Mouse (Mus musculus): ENCODE measurements around the gene 4932438A13Rik. TPM values are rescaled to one million over a fixed set of nuclear protein-coding genes. Genes with fewer than 3 reads are reported as not detected.

Gene 4932438A13Rik
- polyA plus RNA-seq, 1 experiment from 2014 or later = 32.4 TPM

DNA sequence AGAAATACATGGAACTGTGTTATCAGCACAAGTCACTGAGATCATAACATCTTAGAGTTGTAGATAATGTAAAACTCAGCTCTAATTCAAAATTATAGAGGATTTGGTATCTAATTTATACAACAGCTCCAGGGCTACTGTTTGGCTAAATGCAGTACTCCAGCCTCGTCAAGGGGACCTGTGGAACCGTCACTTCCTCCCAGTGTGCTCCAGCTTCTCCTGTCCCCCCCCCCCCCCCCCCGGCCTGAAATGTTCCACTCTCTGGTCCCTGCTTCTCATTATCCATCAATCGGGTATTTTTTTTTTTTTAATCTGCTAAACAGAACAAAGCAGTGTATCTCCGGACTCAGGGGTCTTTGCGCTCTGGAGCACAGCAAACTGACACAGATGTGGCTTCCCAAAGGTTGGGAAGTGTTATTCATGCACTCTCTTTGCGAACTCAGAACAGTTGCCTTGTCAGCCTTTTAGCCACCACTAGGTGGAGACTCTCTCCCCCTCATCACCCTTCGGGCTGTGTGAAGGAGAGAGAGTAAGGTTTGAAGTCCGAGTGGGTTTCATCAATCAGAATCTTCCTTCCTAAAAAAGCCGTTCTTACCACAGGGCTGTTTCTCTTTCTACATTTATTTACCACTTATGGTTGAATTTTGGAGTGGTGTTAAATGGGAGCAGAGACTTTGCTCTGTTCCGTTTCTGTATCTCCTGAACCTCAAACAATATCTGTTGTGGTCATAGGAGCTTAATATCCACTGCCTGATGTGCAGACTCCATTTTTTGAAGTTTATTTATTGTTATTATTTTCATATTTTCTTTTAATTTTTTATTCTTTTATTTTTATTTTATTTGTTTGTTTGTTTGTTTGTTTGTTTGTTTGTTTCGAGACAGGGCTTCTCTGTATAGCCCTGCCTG lies 22.0 kb upstream of the 4932438A13Rik start:
- 17% methylated on average over 12 of the region's 12 CpGs for WGBS
- DNase-seq (ENCODE audit: low spot score) = peak; percentile 79
- no peaks in the 10 kb centered on the region for H3K36me3 ChIP-seq
- no peak overlapping the region for H3K27ac ChIP-seq
- H3K27me3 ChIP-seq (ENCODE audit: insufficient read depth, poor library complexity, severe bottlenecking) = no peaks in the 10 kb centered on the region
- H3K9me3 ChIP-seq = no peaks in the 10 kb centered on the region
- H3K4me1 ChIP-seq = no peaks in the 10 kb centered on the region
- peak overlapping the region; percentile 40 for H3K4me3 ChIP-seq

DNA sequence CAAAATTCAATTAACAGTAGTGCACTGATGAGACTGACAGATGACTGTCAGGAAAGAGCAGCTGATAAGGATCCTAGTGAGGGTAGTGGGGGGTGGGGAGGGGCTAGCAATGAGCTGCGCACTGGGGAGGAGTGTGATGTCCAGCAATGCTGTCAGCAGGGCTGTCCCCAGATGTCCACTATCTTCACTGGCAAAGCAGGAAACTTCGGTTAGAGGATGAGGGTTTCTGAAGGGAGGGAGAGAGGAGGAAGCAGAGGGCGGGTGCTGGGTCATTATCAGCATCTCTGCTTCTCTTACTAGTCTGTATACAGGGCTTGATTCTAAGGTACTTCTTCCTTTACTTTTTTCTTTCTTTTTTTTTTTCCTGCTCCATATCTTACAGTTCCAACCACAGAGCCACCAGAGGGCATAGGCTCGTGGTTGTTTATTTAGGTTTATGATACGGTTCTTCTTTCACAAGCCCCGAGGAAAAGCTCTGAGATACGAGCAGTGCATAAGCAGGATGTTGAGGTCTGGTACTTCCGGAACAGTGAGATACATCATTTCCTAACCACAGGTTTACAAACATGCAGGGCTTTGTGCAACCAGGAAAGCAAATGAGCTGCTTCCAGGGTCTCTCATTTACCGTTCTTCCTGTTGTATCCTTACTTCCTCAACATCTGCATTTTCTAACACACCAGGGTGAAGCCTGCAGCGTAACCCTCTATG lies 9.0 kb upstream of the 4932438A13Rik start:
- WGBS = 33% methylated on average over 10 of the region's 10 CpGs
- no peaks in the 10 kb centered on the region for H3K27me3 ChIP-seq (ENCODE audit: insufficient read depth, poor library complexity, severe bottlenecking)
- H3K4me1 ChIP-seq = 0 out of 2 replicates have a peak, but pooled peaks cover 3% of the 10 kb centered on the region
- no peaks in the 10 kb centered on the region for H3K36me3 ChIP-seq
- H3K27ac ChIP-seq = no peak overlapping the region
- H3K9me3 ChIP-seq = no peaks in the 10 kb centered on the region
- no peak for DNase-seq (ENCODE audit: low spot score)
- peak overlapping the region; percentile 34 for H3K4me3 ChIP-seq

DNA sequence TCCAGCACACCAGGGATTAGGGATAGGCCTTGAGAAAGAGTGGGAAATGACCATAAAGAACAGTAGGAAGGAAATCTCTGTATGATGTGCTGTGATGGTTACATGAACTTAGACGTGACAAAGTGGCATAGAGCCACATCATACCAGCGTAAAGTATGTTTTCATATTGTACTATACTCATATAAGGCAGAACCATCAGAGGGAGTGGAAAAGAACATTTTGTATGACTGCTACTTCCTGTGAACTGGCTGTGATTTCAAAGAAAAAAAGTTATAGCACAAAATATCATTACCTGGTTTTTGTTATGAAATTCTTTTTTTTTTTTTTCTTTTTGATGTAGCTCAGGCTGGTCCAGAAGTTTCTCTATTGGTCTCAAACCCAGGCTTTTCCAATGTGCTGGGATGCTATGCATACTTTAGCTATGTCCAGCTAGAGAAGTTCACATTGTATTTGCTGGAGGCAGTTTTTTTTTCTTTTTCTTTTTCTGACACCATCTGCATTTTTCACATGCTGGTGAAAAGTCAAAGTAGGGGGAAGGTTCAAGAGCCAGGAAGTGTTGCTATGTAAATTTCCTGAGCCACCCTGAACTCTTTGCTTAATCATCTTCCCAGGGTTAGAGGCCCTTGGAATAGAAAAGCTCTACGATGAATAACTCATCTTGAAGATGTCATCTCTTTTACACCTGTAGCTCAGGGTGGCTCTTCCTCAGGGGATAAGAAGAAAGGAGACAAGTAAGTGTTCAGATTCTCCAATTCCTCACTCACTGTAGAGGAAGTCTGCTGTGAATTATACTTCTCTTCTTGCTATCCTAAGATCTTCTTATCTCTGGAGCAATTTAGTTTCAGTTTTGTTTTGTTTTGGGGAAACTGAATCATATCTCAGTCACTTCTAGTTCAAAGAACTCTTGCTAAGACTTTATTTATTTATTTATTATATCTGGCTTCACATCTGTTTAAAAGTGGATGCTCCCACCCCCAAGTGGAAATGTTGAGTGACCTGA lies 1.2 kb upstream of the 4932438A13Rik start:
- 77% methylated on average over 3 of the region's 3 CpGs for WGBS
- Histone ChIP-seq H3K4me1 (peaks cover 4% of the 10 kb centered on the region; the same call in 1 of the 2 replicates), H3K9me3 (no peaks in the 10 kb centered on the region), H3K27me3 (ENCODE audit: insufficient read depth, poor library complexity, severe bottlenecking) (no peaks in the 10 kb centered on the region), H3K36me3 (peaks cover 19% of the 10 kb centered on the region; the same call in 1 of the 2 replicates), H3K4me3 (no peak overlapping the region), H3K27ac (no peak overlapping the region)
- no peak for DNase-seq (ENCODE audit: low spot score)

DNA sequence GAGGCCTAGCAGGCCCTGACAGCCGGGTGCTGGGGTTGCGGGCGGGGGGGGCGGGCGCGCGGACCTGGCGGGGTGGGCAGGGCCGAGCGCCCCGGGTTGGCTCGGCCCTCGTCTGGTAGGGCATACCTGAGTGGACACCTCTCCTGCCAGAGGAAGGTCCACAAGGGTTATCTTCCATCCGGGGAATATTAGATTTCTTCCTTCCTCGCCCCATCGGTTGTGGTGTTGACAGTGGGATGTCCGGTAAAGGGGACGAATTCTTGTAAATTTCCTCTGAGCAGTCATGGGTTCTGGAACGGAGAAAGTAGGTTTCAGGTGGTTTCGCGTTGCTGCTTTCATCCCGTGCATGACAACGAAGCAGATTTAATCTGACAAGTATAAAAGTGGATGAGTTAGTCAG lies 523 bp downstream of the 4932438A13Rik start:
- no peaks in the 10 kb centered on the region for H3K9me3 ChIP-seq
- peak overlapping the region; percentile 95 for H3K27ac ChIP-seq
- DNase-seq (ENCODE audit: low spot score) = no peak
- peak overlapping the region; percentile 98 for H3K4me3 ChIP-seq
- H3K36me3 ChIP-seq = peaks cover 22% of the 10 kb centered on the region; the same call in 1 of the 2 replicates
- WGBS = 2% methylated on average over 22 of the region's 23 CpGs
- peaks cover 4% of the 10 kb centered on the region; the same call in 1 of the 2 replicates for H3K4me1 ChIP-seq
- no peaks in the 10 kb centered on the region for H3K27me3 ChIP-seq (ENCODE audit: insufficient read depth, poor library complexity, severe bottlenecking)

DNA sequence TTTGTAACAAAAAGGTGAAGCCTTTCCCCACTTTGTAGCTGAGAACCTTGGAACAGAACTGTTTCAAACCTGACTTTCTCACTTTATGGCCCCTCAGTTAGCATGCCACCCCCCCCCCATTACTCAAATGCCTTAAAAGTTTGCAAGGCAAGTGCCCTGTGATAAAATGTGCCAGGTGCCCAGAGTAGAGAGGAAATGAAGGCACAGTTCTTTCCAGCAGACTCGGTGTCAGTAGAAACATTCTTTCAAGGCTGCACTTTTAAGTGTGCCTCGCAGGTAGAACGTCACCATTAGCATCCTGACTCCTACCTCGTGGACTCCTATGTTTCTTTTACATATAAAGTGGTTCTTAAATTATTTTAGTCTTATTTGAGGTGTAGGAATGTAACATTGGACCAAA lies 977 bp downstream of the 4932438A13Rik start:
- H3K27me3 ChIP-seq (ENCODE audit: insufficient read depth, poor library complexity, severe bottlenecking) = no peaks in the 10 kb centered on the region
- no peak for DNase-seq (ENCODE audit: low spot score)
- H3K4me1 ChIP-seq = peaks cover 4% of the 10 kb centered on the region; the same call in 1 of the 2 replicates
- no peaks in the 10 kb centered on the region for H3K9me3 ChIP-seq
- peaks cover 22% of the 10 kb centered on the region; the same call in 1 of the 2 replicates for H3K36me3 ChIP-seq
- H3K27ac ChIP-seq = no peak overlapping the region
- peak overlapping the region; percentile 98 for H3K4me3 ChIP-seq
- 71% methylated on average over 4 of the region's 4 CpGs for WGBS

DNA sequence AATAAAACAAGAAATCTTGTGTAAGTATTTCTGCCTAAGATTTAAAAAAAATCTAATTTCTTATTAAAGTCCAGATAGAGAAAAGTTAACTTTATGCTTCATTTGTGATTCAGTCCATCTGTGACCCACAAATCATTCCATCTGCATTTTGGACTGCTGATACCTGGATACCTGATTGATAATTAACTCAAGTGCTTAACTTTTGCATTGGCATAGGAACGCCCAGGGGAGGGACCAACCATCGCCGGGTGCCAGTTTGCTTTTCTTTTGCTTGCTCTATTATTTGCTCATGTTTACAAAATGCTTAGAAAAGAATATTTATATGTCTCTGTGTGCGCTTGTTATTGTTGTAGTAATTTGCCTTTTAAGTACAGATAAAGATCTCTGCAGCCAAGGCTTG lies 1.6 kb downstream of the 4932438A13Rik start:
- Histone ChIP-seq H3K4me1 (peaks cover 4% of the 10 kb centered on the region; the same call in 1 of the 2 replicates), H3K27me3 (ENCODE audit: insufficient read depth, poor library complexity, severe bottlenecking) (no peaks in the 10 kb centered on the region), H3K27ac (no peak overlapping the region), H3K36me3 (peaks cover 22% of the 10 kb centered on the region; the same call in 1 of the 2 replicates), H3K9me3 (no peaks in the 10 kb centered on the region), H3K4me3 (no peak overlapping the region)
- 95% methylated on average over 4 of the region's 4 CpGs for WGBS
- no peak for DNase-seq (ENCODE audit: low spot score)

DNA sequence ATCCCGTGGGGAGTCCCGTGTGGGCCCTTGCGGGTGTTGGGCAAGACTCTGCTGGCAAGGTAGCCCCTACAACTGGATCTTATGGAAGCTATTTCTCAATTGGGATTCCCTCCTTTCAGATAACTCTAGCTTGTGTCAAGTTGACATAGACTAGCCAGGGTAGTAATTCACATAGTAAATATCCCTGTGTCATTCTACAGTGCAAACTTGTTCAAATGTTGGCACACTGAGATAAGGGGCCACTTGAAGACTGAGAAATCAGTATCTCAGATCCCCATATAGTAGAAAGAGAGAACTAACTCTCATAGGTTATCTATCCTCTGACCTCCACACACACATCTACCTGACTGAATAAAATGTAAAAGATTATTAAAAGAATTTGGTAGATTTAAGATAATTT lies 42.5 kb downstream of the 4932438A13Rik start:
- H3K36me3 ChIP-seq = peaks cover 21% of the 10 kb centered on the region
- DNase-seq (ENCODE audit: low spot score) = no peak
- H3K9me3 ChIP-seq = no peaks in the 10 kb centered on the region
- H3K27me3 ChIP-seq (ENCODE audit: insufficient read depth, poor library complexity, severe bottlenecking) = no peaks in the 10 kb centered on the region
- H3K4me3 ChIP-seq = no peak overlapping the region
- no peak overlapping the region for H3K27ac ChIP-seq
- WGBS = 98% methylated on average over 3 of the region's 3 CpGs
- H3K4me1 ChIP-seq = no peaks in the 10 kb centered on the region

DNA sequence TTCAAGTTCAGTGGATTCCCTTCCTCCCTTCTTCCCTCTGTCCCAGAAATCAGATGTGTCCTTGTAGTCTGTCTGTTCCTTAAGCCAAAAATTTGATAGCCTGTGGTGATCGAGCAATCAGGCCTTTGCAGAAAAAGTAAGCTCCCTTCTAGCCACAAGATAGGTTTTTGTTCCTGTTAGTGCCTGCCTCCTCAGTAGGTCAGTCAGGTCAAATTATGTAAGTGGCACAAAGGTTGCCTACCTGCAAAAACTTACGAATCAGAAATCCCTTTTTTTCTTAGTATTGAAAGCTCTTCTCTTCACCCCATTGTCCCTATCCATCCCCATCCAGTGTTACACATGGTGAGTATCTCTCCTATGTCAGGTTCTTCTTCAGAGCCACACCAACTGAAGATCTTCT lies 54.9 kb downstream of the 4932438A13Rik start:
- Histone ChIP-seq H3K9me3 (no peaks in the 10 kb centered on the region), H3K36me3 (peaks cover 19% of the 10 kb centered on the region), H3K4me3 (no peak overlapping the region), H3K27me3 (ENCODE audit: insufficient read depth, poor library complexity, severe bottlenecking) (no peaks in the 10 kb centered on the region), H3K4me1 (no peaks in the 10 kb centered on the region), H3K27ac (no peak overlapping the region)
- DNase-seq (ENCODE audit: low spot score) = no peak
- WGBS = 89% methylated on average over 2 of the region's 2 CpGs

DNA sequence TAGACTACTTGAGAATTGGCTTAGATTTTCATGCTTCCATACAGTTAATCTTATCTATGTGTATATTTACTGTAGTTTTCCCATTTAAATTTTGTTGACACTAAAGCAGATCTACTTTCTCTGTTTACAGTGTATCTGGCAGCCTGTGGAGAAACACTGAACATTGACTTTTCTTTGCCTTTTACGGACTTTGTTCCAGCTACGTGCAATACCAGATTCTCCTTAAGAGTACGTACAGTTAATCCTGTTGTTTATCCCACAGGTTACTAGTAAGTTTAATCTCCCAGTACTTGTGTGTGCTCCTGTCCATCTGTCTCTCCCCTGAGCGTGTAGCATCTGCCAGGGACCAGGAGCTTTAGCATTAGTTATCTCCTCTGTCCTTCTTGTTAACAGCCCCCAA lies 55.4 kb downstream of the 4932438A13Rik start:
- Histone ChIP-seq H3K27me3 (ENCODE audit: insufficient read depth, poor library complexity, severe bottlenecking) (no peaks in the 10 kb centered on the region), H3K4me3 (no peak overlapping the region), H3K4me1 (no peaks in the 10 kb centered on the region), H3K9me3 (no peaks in the 10 kb centered on the region), H3K36me3 (peaks cover 18% of the 10 kb centered on the region), H3K27ac (no peak overlapping the region)
- DNase-seq (ENCODE audit: low spot score) = no peak
- WGBS = 92% methylated on average over 4 of the region's 4 CpGs

DNA sequence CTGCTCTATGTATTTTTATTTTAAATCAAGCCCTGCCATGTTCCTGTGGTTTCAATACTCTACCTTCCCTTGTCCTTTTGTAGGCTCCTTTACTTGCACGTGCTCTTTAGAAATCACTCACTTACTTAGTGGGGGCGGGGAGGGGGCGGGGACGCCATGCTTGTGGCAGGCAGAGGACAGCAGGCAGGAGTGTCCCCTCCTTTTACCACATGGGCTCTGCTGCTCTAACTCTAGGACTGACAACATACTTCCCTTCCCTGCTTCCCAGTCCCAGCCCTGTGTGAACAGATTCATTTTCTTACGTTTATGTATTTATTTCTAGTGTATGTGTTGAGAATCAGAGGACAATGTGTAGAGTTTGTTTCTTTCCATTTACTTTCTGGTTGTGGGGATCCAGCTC lies 78.7 kb downstream of the 4932438A13Rik start:
- Histone ChIP-seq H3K4me3 (no peak overlapping the region), H3K9me3 (no peaks in the 10 kb centered on the region), H3K36me3 (peaks cover 17% of the 10 kb centered on the region; the same call in 1 of the 2 replicates), H3K27me3 (ENCODE audit: insufficient read depth, poor library complexity, severe bottlenecking) (no peaks in the 10 kb centered on the region), H3K27ac (no peak overlapping the region), H3K4me1 (0 out of 2 replicates have a peak, but pooled peaks cover 3% of the 10 kb centered on the region)
- 21% methylated on average over 5 of the region's 5 CpGs for WGBS
- no peak for DNase-seq (ENCODE audit: low spot score)

DNA sequence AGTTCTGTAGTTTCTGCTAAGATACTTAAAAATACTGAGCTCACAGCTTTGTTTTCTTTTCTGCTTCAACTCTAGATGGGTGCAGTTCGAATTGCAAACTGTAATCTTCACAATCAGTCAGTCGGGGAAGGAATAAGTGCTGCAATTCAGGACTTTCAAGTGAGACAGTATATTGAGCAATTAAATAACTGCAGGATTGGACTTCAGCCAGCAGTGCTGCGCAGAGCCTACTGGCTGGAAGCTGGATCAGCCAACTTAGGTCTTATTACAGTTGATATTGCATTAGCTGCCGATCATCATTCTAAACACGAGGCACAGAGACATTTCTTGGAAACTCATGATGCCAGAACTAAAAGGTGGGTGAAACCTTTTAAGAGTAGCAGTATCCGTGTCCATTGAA lies 79.2 kb downstream of the 4932438A13Rik start:
- DNase-seq (ENCODE audit: low spot score) = no peak
- no peak overlapping the region for H3K27ac ChIP-seq
- 84% methylated on average over 6 of the region's 6 CpGs for WGBS

DNA sequence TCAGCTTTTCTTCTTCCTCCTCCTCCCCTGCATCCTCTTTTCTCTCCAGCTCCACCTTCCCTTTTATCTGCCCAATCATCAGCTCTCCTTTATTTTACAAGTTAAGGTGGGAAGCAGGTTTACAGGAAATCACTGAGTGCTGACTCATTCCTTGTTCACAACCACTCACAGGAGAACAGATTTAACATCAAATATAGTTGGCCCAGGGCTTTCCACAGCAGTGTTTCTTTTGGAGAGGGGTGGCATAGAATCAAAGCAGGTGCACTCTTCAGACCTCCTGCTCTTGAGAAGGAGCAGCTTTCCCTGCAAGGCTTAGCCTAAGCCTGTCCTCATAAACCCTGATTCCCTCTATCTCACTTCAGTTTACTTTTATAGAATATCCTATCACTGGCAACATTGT lies 80.8 kb downstream of the 4932438A13Rik start:
- H3K4me1 ChIP-seq = 0 out of 2 replicates have a peak, but pooled peaks cover 3% of the 10 kb centered on the region

More for the DNA sequence above, 79.2 kb downstream of the 4932438A13Rik start:
- H3K27me3 ChIP-seq (ENCODE audit: insufficient read depth, poor library complexity, severe bottlenecking) = no peaks in the 10 kb centered on the region
- H3K4me3 ChIP-seq = no peak overlapping the region
- H3K36me3 ChIP-seq = peaks cover 13% of the 10 kb centered on the region; the same call in 1 of the 2 replicates
- H3K4me1 ChIP-seq = 0 out of 2 replicates have a peak, but pooled peaks cover 3% of the 10 kb centered on the region
- H3K9me3 ChIP-seq = no peaks in the 10 kb centered on the region

More for the DNA sequence above, 80.8 kb downstream of the 4932438A13Rik start:
- no peak for DNase-seq (ENCODE audit: low spot score)
- Histone ChIP-seq H3K27me3 (ENCODE audit: insufficient read depth, poor library complexity, severe bottlenecking) (no peaks in the 10 kb centered on the region), H3K9me3 (no peaks in the 10 kb centered on the region), H3K27ac (no peak overlapping the region), H3K36me3 (peaks cover 22% of the 10 kb centered on the region), H3K4me3 (no peak overlapping the region)
